Mouse (Mus musculus) CH12F3 (cell line): ENCODE data around the gene Dag1.
"Not testable (repeated sequence)": the region's sequence is repeated elsewhere in the genome, so short reads cannot be mapped to it uniquely, and the experiment has no call there.

Experiments used
- in situ Hi-C: fragments of 300-500 bp; cut with MboI; formaldehyde crosslinking; loops from 2 replicates; pipeline ENCODE4 v1.14.3; 2020; ENCODE audit warnings: low sequenced_read_pairs

Dag1 gene

DNA sequence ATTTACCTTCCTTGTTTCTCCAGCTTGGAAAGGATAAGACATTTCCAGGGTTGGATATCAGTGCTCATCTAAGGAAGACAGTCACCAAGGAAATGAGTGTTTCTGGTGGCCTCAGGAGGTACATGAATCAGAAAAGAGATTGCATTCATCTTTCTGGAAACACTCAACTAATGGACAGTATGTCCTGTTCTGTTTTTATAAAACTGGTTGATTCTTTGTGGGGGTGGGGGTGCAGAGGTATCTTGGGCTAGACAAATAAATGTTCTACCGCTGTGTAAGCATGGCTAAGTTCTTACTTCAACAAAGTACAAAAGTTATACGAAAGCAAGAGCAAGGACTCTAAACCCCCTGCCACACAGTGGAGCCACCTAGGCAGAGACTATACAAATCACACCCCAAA lies 30.9 kb downstream of the Dag1 start:
- in situ Hi-C loops: no loop called here

- in situ Hi-C loops: no loop called here
Observed at GRCm38 (mm10) chr9:108227911-108228649, 35.7 kb downstream of the Dag1 start.

GRCm38 (mm10) chr9:108225166-108225565 lies 38.6 kb downstream of the Dag1 start:
- in situ Hi-C loops: no loop called here

DNA sequence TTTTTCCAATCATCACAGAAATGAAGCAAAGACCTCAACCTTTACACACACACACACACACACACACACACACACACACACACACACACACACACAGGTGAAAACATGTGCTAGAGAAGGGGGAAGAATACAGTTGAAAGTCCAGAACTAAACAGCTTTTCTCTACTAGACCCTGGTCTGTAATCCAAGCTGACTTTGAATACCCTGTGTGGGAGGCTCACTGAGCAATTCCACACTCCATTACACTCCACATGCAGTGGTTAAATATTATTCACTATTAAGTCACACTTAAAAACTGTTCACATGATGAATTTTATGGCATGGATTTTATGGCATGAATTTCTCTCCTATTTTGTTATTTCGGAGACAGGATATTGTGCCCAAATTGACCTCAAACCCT lies 40.1 kb downstream of the Dag1 start:
- in situ Hi-C loops: no loop called here

- in situ Hi-C loops: no loop called here
Observed at GRCm38 (mm10) chr9:108221566-108221965, 42.2 kb downstream of the Dag1 start.

- in situ Hi-C loops: no loop called here
Observed at GRCm38 (mm10) chr9:108220380-108220774, 43.4 kb downstream of the Dag1 start.

GRCm38 (mm10) chr9:108219766-108220379 lies 43.9 kb downstream of the Dag1 start:
- in situ Hi-C loops: no loop called here

GRCm38 (mm10) chr9:108217936-108218543 lies 45.7 kb downstream of the Dag1 start:
- in situ Hi-C loops: no loop called here

DNA sequence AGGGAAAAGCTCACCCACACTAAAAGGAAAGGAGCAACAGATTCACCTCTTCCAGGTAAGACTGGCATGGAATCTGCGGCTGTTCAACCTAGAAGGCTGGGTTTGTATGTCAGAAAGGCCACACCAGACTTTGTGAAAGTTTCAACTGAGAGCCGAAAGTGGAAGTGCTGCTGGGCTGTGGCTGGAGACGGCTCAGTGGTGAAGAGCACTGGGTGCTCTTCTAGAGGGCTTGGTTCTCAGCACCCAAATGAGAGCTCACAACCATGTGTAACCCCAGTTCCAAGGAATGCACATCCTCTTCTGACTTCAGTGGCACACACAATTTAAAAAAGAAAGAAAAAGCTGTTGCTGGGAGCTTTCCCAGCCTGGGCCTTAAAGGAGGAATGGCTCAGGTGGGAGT lies 46.4 kb downstream of the Dag1 start:
- in situ Hi-C loops: no loop called here

- in situ Hi-C loops: no loop called here
Observed at GRCm38 (mm10) chr9:108213105-108213504, 50.7 kb downstream of the Dag1 start.

GRCm38 (mm10) chr9:108212426-108212825 lies 51.3 kb downstream of the Dag1 start:
- in situ Hi-C loops: no loop called here

DNA sequence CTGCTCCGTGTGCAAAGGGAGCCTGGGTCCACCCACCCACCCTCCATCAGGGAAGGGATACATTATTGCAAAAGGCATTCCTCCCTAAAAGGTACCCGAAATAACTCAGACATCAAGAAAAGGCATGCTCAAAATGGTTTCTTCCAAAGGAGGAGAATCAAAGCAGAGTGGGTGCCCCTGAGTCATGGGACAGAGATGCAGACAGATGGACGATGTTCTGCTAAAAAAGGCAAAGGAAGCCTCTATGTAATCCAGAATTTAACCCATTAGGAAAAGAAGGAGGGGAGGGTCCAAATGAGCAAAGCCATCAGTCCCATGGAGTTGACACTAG lies 58.2 kb downstream of the Dag1 start:
- in situ Hi-C loops: no loop called here

- in situ Hi-C loops: no loop called here
Observed at GRCm38 (mm10) chr9:108204884-108205570, 58.7 kb downstream of the Dag1 start.

DNA sequence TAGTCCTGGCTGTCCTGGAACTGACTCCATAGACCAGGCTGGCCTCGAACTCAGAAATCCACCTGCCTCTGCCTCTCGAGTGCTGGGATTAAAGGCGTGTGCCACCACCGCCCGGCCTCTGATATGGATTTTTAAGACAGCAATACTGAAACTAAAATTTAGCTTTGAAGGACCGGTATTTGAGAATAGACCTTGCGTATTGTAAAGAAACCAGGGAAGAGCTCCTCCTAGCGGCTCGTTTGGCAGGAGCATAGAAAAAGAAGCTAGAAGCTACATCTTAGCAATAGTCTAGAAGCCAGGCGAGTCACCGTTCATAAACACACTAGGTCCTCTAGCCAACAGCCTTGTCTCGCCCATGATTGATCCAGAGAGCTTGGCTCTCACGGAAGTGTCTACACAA lies 60.7 kb downstream of the Dag1 start:
- in situ Hi-C loops: no loop called here

- in situ Hi-C loops: no loop called here
Observed at GRCm38 (mm10) chr9:108202169-108202568, 61.6 kb downstream of the Dag1 start.

GRCm38 (mm10) chr9:108201160-108201559 lies 62.6 kb downstream of the Dag1 start:
- in situ Hi-C loops: no loop called here

- in situ Hi-C loops: no loop called here
Observed at GRCm38 (mm10) chr9:108198621-108199020, 65.1 kb downstream of the Dag1 start.

GRCm38 (mm10) chr9:108196920-108197677 lies 66.7 kb downstream of the Dag1 start:
- in situ Hi-C loops: no loop called here

DNA sequence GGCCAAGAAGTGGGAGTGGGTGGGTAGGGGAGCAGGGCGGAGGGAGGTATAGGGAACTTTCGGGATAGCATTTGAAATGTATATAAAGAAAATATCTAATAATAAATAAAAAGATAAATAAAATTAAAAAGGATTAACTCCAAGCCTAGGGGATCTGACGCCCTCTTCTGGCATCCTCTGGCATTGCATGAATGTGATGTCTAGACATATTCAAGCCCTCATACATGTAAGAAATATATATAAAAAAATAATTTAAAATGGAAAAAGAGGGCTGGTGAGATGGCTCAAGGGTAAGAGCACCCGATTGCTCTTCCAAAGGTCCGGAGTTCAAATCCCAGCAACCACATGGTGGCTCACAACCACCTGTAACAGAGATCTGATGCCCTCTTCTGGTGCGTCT lies 67.5 kb downstream of the Dag1 start:
- in situ Hi-C loops: not testable (repeated sequence)

DNA sequence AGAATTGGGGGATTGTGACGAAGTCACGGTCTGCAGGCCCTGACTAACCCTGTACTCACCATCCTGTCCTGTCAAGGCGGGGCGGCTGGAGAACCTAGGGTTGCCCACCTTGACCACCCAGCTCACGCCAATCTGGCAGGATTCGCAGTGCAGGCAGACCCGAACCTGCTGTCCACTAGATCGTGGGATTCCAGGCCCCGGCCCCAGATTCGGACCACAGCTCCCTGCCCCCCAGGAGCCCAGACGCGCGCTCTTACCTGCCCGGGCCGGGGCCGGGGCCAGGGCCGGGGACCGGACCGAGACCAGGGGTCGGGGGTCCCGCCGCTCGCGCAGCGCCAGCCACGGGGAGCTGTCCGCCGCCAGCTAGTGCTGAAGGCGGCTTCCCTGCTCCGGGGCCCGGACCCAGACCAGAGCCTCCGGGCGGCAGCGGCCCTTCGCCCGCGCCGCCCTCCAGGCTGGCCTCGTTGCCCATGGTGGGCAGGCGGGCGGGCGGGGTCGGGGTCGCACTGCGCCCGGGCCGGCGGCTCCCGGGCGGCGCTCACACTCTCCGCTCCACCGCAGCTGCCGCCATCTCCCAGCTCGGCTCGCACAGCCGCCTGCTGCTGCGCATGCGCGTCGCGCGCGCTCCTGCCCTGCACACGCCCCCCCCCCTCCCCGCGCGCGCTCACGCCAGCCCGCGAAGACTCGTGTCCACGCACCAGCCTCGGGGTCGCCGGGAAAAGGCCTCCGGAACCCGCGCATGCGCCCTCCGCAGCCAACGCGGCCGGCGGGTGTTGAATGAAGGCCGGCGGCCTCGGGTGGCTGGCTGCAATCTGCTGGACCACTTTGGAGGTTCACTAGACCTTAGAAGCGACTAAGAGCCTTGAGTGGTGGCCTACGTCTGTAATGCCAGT lies 73.7 kb downstream of the Dag1 start, which contains the start of gene Bsn:
Gene Bsn (minus strand): TSS at position 598 of the 893 bp plus-strand sequence.
- in situ Hi-C loops: no loop called here
